Mouse (Mus musculus) frontal cortex, postnatal 10 days (tissue): ENCODE results near the gene Scn1b.

ENCODE experiments used
- DNase-seq, 2 experiments: peaks; one replicate each; pipeline ENCODE4 v3.0.0; 2022; ENCODE audit warnings: low spot score in 2 of 2, mixed read lengths in 1 of 2

The Scn1b gene

DNA sequence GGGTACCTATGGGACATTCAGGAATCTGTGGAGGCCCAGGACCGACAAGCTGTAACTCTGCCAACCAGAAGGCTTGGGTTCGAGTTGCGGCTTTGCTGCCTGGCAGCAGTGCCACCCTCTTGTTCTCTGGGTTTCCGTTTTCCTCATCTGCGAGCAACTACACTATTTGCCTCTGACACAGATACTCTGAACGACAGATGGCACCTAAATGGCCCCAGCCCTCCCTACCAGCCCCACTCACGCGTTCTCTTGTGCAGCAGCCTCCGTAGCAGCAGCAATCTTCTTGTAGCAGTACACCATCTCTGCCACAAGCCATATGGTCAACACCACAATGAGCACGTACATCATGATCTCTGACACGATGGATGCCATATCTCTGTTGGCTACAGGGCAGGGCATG, 9.3 kb downstream of the Scn1b start:
- DNase-seq = no peak

DNA sequence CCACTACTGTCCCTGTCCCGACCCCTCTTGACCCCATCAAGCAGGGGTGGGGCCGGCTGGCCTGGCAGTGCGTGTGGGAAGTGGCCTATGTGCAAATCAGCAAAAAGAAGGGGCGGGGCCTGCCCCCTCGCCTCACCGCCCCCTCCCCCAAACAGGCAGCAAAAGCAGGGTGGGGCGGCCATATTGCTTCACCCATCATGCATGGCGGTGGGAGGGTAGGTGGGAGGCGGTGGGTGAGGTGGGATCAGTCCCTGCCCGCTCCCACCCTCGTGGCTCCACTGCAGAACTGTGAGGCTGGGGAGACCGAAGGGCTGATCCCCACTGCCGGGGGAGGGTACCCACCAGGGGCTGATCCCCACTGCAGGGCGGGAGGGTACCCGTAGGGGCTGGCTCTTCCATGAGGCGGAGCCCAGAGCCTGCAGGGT, 10.1 kb downstream of the Scn1b start:
- no peak for DNase-seq

DNA sequence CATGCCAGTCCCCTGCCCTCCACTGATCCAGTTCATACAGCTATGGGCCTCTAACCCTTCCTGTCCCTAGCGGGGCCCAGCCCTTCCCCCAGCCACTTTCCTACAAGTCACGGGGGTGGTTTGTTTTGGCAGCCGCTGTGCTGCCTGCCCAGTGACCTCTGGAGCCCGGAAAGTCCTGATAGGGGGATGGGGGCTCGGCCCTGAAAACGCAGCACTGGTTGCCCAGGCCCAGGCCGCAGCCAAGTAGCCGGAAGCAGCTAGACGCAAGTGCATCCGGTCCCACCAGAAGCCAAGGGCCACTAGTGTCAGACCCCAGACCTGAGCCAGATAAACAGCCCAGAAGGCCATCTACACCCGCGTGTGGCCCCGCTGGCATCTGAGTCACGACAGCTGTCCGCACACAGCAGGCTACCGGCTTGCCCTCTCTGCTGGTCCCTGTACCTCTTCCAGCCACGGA, 11.2 kb downstream of the Scn1b start:
- peak in 1 of 2 experiments; percentile 67 for DNase-seq

DNA sequence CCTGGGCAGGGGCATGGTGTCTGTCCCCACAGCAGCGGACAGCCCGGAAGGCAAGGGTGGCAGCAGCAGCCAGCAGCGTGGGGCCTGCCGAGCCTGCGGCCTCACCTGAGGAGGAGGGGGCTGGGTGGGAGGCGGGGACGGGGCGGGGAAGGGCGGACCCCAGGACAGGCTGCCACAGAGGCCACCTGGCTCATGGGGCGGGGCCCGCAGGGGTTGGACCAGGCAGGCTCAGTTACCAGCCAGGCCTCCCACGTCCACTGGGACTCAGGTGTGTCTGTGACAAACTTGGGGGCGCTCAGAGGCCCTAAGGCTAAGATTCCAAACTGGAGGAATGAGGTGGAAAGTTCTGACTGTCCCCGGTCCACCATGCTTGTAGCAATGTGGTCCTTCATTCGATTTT, 11.6 kb downstream of the Scn1b start, which contains the start of gene Hpn:
Gene Hpn, minus strand, starts transcription at position 109 of the 400 bp plus-strand sequence.
- DNase-seq = no peak

DNA sequence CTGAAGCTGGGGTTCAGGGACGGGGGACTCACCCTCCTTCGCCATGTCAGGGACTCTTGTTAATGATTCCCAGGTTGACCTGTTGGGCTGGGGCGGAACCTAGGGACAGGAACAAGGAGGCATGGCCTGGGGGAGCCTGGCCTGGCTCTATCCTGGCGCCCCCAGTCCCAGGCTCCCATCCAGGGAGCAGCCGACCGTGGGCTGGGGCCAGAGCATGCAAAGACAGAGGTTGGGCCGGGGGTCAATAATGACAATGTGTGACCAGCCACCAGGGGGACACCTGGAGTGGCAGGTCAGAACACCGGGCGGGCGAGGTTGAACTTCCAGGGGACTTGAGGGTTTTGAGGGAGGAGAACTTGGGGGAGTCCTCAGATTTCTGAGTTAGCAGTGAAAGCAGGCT, 12.2 kb downstream of the Scn1b start:
- no peak for DNase-seq

DNA sequence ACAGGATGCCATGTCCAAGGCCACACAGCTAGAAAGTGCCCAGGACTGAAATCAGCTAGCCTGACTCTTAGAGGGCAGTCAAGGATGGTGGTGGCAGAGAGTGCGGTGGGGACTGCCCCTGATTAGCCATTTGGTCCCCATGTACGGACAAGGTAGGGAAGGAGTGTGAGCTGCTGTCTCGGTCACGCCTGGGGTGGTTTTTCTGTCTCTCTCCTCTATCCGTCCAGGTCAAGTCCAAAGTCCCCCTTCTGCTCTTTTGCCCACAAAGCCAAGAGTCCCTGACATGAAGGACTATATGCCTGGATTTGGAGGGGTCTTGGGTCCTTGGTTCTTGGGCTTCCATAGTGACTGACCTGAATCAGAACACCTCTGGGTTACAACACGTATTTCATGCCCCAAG, 13.0 kb downstream of the Scn1b start:
- no peak for DNase-seq

DNA sequence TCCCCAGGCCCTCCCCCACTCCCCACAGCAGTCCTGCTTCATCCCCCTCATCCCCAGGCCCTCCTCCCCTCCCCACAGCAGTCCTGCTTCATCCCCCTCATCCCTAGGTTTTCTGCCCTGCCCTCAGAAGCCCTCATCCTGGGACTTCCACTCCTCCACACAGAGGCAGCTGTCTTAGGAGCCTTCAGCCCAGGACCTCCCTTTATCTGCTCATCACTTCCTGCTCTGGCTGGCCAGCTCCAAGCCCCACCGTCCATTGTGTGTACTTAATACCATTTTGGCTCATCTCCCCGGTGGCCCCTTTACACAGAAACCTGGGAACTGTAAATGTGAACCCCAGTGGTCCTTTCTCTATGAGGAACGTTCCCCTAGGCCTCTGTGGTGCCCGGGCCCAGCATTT, 14.8 kb downstream of the Scn1b start:
- no peak for DNase-seq

DNA sequence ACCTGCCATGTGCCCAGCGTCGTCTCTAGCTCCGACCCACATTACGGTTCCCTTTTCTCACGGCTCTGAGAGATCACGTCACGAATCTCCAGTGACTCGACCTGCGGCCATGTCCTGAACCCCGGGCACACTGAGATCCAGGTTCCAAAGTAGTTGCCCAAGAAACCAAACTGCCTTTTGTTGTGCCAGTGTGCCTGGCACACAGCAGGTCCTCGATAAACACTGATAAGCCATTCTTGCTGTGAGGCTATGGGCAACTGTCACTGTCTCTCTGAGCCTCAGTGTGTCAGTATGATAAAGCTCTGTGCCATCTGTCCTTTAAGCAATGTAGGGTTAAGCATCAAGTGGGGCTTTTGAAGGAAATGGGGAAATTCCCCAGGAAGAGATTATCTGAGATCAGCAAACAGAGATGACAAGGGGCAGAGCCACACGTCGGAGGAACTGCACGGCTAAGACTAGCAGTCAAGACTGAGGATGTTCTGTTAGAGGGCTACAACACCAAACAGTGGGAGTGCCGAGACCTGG, 15.9 kb downstream of the Scn1b start:
- no peak for DNase-seq

DNA sequence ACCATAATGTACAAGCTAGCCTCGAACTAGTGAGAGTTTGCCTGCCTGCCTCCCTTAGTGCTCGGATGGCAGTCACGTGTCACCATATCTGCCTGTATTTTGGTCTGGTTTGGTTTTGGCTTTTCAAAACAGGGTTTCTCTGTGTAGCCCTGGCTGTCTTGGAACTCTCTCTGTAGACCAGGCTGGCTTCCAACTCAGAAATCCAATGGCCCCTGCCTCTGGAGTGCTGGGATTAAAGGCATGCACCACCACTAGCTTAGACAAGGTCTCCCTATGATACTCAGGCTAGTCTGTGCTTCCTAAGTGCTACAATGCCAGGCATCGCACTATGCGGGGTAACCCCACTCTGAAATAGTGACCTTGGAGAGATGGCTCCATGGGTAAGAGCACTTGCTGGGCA, 17.0 kb downstream of the Scn1b start:
- no peak for DNase-seq

DNA sequence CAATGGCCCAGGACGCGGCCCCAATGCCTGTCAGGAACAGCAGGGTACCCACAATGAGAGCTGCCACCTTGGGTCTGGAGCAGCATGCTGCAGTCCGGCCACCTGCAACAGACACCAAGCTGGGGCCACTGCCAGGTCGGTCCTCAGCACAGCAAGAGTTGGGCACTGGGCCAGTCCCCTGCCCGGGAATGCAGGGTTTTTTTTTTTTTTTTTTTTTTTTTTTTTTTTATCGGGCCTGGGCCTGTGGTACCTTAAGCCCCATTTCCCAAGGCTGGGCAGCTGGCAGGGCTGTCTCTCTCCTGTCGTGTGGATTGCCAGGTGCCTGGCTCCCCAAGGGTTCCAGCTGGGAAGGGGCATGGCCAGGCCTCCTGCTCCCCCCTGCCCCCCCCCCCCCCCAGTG, 17.7 kb downstream of the Scn1b start:
- no peak for DNase-seq

DNA sequence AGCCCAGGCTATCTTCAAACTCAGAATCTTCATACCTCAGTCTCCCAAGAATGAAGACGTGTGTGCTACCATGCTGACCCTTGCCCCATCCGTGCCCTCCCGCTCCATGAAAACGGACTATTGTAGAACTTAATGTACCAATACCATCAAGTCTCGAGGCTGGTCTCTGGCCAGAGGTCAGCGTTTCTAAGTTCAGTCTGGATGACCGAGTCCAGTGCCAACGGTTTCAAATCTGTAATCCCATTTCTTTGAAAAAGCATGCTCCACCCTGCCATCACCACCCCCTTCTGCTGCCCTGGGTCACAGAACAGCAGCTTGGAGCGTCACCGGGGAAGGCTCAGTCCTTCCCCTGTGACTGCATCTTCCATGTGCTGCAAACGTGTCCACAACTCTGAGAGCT, 19.0 kb downstream of the Scn1b start:
- no peak for DNase-seq

DNA sequence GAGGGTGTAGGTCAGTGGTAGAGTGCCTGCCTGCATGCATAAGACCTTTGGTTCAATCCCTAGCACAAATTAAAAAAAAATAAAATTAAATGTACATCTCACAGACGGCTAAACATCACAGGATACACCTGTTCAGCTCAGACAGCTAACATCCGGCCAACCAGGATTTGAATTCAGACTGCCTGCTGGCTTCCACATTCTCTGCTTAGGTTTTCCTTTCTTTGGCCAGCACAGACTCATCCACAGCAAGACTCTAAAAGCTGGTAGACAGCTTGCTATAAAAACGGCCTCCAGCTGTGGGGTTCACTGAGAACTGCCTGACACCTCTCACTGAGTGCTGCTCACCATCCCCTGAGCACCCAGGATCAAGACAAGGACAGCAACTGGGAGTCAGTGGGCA, 20.6 kb downstream of the Scn1b start:
- no peak for DNase-seq

DNA sequence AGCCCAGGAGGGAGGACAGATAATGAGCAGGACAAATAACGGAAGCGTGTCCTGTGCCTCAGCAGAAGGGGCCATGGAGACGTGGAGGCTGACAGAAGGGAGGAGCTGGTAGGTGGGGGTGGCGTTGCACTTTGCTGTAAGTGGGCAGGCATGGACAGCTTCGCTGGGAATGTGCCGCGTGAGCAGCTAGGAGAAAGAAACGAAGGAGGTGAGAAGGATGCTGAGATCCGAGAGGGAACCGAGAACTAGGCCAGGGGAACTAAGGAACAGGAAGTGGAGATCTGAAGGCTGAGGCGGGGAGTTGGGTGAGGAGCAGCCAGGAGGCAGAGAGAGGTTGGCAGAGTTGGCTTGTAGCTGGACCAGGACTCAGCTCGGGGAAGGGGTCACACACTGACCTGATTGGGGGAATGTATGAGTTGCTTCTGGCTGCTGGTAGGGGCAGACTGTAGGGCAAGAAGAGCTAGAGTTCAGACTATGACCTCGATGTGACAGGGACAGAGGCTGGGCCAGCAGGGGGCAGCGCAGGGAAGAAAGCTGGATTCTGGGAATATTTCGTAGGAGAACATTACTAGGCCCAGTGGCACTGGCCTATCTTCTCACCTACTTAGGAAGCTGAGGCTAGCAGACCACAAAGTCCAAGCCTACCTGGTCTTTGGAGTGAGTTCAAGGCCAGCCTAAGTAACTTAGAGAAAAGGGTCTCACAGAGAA, 21.6 kb downstream of the Scn1b start:
- no peak for DNase-seq

DNA sequence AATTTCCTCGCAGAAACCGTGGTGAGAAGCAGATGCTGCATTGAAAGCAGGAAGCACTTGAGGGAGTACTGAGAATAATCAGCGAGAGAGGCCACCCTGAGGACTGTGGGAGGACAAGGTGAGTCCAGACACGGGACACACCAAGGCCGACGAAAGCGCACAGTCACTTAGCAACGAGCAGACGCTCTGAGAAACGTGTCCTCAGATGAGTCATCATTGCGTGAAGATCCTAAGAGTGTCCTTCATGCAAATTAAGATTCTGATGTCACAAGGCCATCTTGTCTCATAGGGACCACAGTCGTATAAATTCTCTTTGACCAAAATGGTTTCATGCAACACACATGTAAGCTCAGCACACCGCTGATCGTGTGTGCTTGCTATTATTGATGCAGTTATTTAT, 26.0 kb downstream of the Scn1b start:
- DNase-seq = no peak

DNA sequence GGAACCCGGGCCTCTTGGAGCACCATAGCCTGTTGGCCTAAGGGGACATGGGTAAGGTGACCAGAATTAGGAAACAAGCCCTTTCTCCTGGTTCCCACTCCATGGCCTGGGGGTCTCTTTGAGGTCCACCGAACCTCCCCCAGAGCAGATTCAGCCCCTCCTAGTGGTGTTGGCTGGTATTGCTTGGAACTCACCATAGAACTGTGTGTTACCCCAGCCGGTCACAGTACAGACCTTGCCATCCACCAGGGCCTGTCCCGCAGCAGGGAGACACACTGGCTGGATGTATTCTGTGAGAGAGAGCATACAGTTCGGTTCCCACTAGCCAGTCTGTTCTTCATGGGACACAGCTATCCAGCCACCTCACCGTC, 27.2 kb downstream of the Scn1b start:
- no peak for DNase-seq

DNA sequence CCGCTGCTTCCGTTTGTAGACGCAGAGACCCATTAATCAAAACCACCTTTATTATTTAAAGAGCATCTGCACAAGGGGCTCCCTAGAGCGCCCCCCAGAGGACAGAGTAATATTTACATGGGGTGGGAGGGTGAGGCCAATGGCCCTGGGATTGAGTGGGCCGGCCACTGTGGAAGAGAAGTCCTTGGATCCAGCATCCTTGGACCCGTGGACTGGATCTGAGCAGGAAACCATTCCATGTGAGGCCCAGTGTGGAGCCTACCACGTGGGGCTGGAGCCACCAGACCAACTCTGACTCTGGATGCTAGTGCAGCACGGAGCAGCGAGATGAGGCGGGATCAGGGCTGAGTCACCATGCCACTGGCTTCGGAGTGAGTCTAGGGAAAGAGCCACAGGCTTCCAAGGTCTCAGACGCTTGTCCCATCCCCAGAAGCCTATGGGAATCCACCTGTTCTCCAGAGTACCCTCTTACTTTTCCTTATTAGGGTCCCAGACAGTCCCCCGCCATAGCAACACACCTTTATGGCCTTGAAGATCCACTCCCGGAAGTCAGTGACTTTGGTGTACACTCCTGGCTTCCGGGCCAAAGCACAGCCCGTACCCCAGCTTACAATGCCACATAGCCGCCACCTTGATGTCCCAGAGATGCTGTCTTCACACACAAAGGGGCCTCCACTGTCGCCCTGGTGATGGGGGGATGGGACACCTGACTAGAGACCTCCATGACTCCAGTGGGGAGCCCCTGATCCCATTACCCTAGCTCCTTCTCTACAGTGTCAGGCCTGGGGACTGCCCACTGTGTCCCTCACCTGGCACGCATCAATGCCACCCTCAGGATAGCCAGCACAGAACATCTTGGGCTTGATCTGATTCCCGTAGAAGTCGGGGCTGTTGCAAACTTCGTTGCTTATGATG, 27.8 kb downstream of the Scn1b start:
- DNase-seq = no peak

DNA sequence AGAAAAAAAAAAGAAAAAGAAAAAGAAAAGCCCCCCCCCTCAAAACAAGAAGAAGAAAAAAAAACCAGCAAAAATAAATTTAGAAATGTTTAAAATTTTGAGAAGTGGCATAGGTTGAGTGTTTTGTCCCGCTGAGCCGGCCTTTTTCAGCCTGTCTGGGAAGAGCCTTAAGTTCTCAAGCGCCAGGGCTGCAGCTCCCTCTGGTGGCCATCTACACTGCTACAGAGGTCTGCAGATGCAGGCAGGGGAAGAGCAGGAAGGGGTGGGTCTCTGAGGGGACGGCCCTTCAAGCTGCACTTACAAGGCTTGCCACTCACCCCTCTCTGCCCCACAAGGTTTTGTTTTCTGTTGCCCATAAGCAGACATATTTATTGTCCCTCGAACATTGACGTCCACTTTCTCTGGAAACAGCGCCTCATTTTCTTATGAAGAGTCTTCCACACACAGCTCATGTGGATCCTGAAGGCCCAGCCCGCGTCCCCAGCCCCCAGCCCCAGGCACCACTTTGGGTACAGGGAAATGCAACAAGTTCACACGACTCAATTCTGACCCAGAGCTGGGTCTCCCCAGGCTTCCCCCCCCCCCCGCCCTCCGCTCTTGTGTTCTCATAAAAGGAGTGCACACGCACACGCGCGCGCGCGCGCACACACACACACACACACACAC, 29.1 kb downstream of the Scn1b start:
- peak; percentile 79 to 89 for DNase-seq

DNA sequence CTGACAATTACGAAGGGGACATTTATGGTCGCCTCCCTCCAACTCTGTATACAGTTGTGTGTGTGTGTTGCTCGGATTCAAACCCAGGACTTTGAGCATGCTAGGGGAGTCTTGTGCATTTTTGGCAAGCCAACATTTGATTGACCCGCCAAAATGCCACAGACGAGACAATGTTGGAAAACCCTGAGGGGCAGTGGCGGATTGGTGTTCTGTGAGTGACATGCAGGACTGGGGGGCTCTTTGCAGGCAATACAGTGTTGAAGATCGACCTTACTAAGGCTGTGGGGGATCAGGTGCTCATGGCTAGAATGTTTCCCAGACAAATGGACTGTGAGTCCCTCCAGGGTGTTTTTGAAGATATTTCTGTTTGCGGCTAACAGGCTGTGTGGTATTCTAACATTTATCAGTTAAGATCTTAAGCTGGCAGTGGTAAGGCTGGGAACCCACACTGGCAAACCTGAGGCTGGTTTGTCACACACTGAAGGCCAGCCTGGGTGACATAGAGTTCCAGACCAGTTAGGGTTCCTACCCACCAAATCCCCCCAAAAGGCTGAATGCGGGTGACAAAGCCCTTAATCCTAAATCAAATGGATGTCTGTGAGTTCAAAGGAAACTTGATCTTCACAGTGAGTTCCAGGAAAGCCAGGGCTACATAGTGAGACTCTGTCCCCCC, 29.8 kb downstream of the Scn1b start:
- DNase-seq = no peak

DNA sequence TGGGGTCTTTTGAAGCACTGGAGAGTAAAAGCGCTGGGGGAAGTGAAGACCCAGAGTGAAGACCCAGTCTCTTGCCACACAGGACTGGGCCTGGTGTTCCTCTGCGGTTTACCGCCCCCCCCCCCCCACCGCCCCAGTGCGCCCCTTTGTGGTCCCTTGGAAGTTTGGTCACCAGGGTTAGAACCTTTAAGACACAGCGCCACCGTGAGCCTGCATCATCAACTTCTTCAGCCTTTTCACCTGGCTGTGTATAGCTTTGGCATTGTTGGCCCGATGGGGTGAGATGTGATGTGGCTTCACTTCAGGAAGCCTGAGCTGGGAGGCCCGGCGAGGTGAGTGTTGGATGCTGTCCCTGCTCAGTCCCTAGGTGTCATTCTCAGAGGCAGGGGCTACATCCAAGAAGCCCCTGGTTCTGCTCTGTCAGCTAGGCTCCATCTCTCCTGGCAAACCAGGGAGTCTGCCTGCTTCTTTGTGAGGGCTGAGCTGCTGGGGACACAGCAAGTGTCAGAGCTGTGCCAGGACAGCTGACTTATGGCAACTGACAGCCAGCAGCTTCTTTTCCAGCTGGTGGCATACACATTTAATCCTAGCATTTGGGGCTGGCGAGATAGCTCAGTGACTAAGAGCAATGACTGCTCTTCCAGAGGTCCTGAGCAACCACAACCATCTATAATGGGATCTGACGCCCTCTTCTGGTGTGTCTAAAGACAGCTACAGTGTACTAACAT, 31.9 kb downstream of the Scn1b start:
- DNase-seq = no peak

DNA sequence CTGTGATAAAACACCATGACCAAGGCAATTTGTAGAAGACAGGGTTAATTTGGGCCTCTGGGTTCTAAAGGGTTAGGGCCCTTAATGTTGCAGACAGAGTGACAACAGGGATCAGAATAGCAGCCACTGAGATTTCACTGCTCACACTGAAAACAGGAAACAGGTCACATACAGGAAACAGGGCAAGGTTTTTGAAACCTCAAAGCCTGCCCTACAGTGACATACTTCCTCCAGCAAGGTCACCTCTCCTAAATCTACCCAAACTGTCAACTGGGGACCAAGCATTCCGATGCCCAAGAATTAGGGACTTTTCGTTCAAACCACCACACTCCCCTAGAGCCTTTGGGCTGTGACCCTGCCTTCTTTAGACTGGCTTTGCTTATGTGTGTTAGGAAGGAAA, 37.1 kb downstream of the Scn1b start:
- DNase-seq = no peak

DNA sequence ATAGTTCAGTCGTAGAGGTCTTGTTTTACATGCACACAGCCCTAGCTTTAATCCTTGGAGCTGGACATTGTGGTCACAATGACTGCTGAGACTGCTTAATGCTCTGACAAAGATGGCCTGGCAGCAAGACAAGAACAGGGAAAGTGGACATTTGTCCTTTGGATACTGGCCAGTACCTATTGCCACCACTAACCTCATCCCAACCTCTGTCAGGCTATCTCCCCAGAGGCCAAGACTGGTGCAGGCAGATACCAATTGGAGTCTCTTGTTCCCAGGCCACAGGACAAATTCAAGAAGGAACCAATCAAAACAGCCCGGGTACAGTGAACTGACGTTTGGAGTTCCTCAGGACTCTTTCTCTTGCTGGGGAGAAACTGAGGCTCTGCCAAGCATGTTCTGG, 38.6 kb downstream of the Scn1b start:
- no peak for DNase-seq
